Mouse (Mus musculus): ENCODE results near the gene E2f4.
A peak's percentile ranks its signal among the peaks of the same experiment; 100 is the strongest.

Gene E2f4

DNA sequence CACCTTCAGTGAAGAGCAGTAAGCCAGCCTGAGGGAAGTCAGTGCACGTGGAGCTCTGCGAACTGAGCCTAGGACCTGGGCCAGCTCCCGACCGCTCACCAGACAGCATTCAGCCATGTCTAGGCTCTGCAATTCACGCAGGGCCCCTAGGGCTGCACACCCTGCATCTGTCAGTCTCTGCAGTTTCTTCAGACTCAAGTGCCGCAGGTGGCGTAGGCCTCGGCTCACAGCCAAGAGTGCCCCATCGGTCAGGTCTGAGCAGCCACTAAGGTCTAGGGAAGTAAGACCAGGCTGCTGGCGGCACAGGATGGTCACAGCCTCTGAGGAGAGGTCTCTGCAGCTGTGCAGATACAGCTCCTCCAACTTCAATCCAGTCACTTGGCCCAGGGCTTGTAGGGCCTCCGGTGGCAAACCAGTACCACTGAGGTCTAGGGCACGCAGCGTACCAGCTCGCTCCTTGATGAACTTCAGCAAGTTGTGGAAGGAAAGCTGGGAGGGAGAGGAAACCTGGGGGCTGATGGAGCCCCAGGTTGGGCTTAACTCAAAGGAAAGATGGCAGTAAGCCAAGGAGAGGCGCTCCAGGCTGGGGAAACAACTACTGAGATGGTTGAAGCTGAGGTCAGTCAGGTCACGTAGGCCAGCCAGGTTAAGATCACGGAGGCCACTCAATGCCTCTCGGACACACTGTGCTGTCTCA is 17.8 kb downstream of the E2f4 start:
- DNase-seq (ENCODE audit: low spot score in 2 of 2): no peak

DNA sequence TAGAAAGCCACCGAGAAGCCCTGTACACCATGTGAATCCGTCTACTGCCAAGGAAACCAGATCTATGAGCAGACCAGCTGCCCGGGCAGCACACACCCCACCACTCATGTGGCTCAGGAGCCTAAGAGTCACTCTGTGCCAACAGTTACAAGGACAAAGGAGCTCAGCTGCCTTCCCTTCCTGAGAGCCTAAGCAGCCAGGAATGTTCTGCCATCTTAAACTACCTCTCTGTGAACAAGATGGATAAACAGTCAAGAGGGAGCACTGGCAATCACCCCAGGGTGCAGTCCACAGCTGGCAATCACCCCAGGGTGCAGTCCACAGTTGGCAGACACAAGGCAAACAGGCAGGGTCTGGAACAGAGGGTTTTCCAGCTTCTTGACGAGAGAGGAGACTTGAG is 20.5 kb downstream of the E2f4 start:
- DNase-seq (ENCODE audit: low spot score in 2 of 2): no peak

DNA sequence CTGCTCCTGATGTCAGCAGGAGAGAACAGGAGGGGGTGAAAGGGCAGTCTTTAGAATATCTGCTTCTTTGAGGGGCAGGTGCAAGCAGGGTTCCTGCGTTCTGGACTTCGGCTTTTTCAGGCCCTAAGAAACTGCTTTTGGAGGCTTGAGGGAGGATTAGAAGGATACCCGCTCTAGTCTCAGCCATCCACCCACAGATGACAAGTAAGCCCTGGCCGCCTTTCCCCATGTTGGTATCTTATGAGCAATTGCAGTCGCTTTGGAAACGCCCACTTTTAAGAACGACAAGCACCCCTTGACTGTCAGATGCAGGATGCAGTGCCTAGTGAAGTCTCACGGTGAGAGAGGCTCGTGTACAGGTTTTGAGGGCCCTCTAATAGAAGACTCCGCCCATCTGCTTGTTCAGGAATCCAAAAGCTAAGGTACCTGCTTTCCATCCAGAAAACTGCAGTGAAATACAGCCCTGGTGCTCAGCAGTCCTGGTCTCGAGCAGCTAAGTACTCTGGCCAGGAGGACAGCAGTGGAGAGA is 21.3 kb downstream of the E2f4 start:
- no peak for DNase-seq (ENCODE audit: low spot score in 2 of 2)

DNA sequence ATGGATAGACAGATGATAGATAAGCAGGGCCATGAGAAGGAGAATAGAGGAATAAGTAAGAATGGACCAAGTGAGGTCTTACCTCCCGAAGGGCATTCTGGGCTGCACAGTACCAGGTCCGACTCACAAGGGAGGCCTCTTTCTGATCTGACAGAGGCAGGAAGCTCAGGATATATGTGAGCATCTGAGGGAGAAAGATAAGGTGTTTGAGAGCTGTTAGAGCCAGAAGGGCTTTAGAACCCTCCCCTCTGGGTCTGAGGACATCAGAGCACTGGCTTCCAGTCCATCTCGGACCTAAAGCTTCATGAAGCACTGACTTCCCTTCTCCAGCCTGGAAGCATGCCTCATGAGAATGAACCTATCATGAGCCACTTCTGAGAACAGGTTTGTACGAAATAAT is 25.7 kb downstream of the E2f4 start:
- no peak for DNase-seq (ENCODE audit: low spot score in 2 of 2)

DNA sequence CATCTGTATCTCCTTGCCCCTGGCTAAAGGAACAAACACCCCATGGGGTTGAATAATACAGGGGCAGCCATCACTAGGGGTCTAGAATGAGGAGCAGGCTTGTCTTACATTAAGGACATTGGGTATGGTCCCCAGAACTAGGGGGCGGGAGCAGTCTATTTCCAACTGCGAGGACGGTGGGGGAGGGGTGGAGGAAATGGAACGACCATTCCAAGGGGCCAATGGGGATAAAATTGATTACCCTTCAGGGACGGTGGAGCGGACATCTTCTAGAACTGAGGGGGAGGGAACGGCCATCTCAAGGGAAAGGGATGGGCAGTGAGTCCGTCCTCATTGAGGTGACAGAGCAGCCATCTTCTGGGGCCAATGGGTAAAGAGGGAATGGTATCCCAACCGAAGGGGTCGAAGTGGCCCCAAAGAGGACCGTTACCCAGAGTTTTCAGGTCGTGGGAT is 28.2 kb downstream of the E2f4 start:
- DNase-seq (ENCODE audit: low spot score in 2 of 2): no peak

DNA sequence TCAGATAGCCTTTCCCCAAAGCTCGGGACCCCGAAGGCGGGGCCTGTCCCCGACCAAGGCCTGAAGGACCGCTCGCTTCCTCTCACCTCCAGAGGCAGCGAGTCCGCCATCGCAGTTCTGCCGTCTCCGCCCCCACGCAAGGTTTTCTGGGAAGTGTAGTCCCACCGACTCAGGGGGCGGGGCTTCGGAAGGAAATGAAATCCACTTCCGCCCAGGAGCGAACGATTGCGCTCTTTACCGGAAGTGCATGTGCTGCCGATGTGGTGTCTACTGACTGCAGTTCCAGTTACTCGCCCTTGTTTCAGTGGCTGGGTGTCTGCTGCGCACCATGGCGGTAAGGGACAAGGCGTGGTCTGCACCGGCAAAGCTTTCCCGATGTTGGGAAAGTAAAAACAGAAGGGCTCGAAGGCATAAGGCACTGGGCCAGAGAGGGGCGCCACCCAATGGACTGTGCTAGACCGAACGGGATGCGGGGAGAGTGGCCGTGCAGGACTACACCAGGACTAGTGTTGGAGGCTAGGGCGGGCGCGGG is 28.7 kb downstream of the E2f4 start, which contains the start of the genes Lrrc29 and Tmem208:
TSS of gene Lrrc29 (minus strand) at position 138 of the 532 bp plus-strand sequence.
TSS of gene Tmem208 (plus strand) at position 214 of the 532 bp plus-strand sequence.
- peak; percentile 96 to 98 for DNase-seq (ENCODE audit: low spot score in 2 of 2)

DNA sequence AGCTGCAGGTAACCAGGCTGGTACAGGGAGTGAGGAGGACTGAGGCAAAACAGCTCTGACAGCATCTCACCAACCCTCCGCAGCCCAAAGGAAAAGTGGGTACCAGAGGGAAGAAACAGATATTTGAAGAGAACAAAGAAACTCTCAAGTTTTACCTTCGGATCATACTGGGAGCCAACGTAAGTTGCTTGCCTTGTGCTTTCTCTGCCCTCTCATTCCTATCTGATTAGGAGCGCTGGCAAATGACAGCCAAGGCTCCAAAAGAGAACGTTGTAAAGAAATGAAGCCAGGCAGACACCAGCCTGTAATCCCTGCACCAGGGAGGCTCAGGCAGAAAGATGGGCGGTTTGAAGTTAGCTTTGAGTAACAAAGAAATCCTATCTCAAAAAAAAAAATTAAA is 29.5 kb downstream of the E2f4 start:
- no peak for DNase-seq (ENCODE audit: low spot score in 2 of 2)

DNA sequence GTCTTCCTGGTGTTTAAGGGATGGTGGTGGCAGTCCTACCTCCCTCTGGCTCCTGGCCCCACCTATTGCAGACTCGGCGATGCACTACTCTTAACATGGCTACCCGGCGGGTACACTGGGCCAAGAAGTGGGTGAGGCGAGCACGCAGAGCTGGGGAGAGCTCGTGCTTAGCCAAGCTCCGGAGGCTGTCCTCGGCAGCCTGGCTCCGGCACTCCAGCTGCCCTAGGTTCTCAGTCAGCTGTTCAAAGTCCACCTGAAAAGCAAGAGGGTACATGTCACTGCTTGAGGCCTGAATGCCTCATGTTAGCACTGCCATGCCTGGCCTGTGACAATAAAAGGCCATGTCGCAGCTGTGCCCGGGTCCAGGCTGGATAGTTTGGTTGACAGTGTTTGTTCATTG is 32.9 kb downstream of the E2f4 start:
- DNase-seq (ENCODE audit: low spot score in 2 of 2): no peak

DNA sequence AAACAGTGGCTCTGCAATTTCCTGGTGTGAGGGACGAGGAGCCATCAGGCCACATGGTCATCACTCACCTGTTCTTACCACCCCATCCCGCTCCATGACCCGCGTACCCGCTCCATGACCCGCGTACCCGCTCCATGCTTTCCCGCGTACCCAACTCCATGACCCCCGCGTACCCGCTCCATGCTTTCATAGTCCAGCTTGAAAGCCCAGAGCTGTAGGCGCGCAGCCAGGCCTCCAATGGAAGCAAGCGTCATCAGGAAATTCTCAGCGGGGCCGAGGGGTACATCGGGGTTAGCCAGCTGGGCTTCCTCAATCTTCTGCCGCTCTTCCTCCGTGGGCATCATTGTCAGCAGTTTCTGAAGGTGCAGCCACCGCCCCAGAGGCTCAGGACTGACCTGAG is 34.0 kb downstream of the E2f4 start:
- no peak for DNase-seq (ENCODE audit: low spot score in 2 of 2)

DNA sequence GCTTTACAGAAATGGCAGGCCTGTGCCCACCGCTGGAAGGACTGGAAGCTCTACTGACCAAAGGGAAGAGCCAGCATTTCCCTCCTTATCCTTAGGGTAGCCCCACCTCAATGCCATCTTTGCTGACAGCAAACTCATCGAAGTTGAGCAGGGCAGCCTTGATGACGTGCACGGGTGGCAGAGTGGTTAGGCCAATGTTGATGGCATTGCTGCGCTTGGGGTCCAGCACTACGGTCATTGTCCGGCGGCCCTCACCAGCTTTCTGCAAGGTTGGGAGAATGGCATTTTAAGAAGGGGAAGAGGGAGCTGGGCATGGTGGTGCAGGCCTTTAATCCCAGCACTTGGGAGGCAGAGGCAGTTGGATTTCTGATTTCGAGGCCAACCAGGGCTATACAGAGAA is 34.5 kb downstream of the E2f4 start:
- DNase-seq (ENCODE audit: low spot score in 2 of 2): no peak

DNA sequence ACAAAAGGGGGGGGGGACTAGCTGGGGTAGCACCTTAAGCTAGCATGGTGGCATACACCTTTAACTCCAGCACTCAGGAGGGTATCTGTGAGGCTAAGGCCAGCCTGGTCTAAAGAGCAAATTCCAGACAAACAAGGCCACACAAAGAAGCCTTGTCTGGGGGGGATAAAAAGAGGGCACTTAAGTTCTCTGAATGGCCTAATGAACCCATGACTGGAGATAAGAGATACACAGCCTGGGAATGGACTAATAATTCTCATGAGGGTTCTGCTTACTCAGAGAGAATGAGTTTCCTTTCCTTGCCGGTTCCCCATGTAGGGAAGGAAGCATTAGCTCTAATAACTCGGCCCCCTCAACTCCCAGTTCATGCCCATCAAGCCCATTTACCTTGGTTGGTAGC is 35.1 kb downstream of the E2f4 start:
- no peak for DNase-seq (ENCODE audit: low spot score in 2 of 2)

DNA sequence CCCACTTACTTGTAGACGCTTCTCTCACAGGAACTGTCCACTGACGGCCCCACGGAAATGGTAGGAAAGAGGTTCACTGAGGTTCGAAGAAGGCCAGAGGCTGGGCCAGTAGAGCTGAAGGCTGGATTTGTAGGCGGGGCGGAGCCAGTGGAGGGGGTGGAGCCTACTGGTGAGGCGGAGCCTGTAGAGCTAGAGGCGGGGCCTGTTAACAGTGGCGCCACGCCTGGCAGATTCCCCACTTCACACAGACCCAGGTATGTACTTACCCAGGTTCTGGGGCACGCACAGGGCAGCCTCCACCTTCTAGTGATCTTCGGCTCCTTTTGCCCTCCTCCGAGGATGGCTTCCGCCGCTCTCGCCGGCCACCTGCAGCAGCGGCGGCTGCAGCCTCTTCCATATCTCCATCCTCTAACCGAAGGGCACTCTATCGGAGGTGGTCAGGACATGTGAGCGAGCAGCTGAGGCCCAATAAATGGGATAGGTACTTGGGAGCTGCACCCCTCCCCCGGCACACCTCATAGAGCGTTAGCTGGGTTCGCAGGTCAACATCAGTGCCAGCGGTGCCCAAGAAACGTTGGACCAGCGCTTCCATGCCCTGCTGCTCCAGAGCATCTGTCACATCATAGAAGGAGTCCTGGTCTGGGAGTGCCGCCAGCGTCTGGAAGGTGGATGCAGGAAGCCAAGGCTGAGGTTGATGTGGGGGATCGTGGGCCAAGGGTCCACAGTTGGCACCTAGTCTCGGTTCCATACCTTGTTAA is 39.1 kb downstream of the E2f4 start:
- DNase-seq (ENCODE audit: low spot score in 2 of 2): no peak

DNA sequence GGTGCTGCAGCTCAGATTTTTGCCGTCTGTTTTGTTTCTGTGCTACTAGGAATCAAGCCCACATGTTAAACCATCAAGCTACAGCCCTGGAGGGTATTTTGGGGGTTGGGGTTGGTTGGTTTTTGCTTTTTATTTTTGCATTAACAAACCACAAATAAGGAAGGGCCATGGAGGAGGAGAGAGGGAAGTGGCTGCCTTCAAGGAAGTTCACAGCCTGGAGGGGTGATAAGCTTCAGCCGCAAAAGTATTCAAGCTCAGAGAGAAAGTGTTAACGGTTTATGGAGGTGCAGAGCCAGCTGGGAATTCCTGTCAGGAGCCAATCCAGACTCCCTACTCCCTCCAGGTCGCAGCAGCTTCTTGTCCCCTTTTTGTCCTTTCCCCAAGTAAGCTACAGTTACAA is 41.5 kb downstream of the E2f4 start:
- DNase-seq (ENCODE audit: low spot score in 2 of 2): no peak

DNA sequence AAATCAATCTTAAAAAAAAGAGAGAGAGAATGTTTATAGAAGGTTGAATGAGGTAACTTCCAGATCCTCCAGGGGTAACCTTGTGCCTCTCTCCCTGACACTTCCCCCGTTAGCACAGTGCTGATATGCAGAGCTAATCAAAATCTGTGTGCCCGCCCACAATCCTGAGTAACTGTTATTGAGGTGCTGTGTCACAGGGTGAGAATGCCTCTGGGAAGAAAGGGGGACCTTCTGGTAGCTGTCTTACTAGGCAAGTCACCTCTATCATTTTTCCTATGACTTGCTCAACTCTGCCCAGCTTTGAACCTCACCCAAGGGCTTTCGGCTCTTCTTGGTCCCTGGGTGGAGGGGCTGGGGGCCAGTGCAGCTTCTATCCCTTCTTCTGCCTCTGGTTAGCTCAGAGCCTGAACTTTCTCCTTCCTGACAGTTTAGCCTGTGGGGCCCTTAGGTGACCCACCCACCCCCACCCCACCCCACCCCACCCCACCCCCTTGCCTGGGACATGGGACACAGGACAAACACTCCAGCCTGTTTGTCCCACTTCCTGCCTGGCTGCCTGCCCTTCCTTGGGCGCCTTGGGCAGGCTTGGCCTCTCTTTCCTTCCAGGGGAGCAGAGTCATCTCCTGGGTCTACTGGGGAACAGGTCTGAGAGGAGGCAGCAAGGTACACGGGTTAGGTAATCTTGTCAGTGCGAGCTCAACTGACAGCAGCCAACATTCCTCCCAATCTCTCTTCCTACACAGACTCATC is 42.6 kb downstream of the E2f4 start:
- no peak for DNase-seq (ENCODE audit: low spot score in 2 of 2)

DNA sequence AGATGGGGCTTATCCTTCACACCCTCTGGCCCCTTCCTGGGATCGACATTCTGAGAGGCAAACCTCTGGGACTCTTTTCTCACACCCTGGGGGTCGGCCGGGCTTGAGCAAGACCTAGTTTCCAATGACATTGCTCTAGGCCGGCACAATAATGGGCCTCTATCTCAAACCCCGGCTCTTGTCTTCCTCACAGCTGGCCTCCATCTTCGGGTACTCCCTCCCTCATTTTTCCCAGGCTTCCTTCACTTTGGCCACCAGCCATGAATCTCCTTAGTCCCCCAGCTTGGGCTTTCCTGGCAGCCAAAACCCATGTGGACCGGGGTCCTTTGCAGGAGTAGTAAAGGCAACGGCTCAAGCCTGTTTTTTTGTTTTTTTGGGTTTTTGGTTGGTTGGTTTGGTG is 43.9 kb downstream of the E2f4 start:
- DNase-seq (ENCODE audit: low spot score in 2 of 2): no peak

DNA sequence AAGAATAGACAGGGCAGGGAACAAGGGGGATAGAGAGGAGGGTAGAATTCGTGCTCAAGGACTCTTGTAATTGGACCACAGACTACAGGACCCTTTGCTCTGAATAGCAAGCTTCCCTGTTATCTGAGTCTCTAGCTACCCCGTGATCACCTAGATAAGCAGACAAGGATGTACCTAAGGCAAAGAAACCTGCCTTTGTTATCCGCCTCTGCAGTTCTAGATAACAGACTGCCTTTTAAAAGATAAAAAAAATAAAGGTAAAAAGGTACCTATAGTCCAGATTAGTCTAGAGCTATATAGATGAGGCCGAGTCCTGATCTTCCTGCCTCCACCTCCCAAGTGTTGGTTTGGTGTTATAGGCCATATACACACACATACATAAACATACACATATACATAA is 45.3 kb downstream of the E2f4 start:
- no peak for DNase-seq (ENCODE audit: low spot score in 2 of 2)

DNA sequence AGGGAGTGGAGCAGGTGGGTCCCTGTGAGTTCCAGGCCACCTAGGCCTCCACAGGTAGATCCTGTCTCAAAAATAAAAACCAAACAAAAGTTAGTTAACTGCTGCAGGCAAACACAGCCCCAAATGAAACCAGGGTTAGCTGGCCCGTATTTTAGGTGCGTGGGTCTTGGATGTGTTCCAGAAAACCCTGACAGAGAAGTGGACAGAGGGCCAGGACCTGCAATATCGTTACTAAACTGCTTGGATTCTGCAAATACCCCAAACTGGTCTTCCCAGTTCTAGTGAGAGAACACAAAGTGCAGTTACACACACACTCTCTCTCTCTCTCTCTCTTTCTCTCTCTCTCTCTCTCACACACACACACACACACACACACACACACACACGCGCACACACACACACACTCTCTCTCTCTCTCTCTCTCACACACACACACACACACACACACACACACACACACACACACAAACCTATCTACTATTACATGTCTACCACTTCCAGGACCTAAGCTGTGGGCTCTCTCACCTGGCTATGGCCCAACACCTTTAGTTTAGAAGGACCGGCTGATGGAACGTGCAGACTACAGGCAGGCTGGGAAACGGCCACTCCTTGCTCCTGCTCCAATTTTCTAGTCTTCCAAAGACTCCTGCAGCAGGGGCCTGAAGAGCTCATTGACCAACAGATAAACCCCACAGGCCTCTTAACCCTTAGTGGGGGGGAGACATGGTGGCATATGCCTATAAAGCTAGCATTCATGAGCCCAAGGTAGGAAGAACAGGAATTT is 46.5 kb downstream of the E2f4 start:
- no peak for DNase-seq (ENCODE audit: low spot score in 2 of 2)

DNA sequence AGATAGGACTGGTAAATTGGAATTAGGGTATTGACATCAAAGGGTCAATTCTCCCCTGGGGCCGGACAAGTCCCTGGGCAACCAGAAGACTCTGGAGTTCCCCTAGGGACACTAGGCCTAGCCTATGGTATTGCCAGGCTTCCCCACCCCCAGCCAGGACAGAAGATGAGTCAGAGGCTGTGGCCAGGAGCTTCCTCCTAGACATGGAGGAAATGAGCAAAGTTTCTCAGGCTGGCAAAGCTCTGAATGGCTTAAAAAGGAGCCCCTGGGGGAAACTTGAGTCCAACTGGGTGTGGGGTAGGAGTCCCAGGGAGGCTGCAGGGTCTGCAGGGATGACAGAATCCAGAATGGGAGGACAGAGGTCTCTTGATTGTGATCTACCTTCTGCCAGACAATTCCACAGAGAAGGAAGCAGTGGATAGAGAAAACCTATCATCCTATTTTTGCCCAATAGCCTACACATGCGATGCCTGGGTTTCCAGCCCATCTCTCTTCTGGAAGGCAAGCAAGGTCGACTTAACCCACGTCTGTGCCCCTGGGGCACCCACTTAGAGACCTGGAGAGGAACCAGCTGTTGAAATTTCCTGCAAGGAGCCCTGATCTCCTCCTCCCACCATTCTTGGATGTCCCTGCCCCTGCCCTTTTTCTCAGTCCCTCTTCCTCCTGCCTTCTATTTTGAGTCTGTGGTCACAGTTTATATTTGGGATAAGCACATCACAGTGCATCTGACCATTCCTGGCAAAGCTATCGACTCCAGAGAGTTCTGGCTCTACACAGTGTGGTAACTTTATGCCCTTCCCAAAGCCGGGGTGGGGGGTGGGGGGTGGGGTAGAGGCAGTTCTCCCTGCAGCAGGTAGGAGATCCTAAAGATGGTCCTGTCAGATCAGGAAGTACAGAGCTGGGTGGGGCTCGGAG is 47.9 kb downstream of the E2f4 start:
- DNase-seq (ENCODE audit: low spot score in 2 of 2): no peak

DNA sequence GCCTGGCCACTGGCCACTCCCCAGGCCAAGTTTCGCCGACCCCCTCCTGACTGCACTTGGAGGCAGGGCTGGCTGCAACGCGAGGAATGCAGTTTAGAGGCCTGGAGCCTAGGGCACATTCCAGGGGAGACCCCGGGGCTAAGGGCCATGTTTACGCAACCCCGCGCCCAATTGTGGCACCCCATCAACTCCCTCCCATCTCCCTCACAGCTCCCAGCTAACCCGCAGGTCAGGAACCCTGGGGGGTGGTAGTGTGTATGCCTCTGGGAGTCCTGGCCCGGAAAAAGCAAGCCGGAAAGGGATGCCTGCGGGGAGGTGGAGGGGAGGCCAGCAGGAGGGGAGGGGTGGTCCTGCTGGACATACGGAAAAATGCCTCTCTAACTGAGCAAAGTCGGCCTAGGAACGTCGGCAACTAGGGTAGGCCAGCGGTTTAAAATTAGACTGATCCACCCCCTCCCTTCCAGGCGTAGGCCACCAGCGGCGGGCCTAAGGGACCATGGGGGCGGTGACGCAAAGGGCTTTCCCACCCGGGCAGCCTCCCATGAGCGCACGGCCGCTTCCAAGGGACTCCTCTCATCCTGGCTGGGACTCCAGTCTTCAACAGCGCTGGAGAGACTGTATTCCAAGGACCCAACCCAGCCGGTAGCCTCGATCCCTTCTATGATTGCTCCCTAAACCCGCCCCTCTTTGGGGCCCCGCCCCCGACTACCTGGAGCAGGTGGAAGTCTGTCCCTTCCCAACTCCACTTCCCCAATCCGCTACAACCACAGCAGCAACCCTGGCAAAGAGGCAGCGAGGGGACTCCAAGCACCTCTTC is 49.4 kb downstream of the E2f4 start:
- no peak for DNase-seq (ENCODE audit: low spot score in 2 of 2)
